Mouse (Mus musculus): Measurements from ENCODE around the gene Senp8. TPM values are rescaled to one million over a fixed set of nuclear protein-coding genes. Genes with fewer than 3 reads are reported as not detected.
A peak's percentile ranks its signal among the peaks of the same experiment; 100 is the strongest.
"Not testable (repeated sequence)": the region's sequence is repeated elsewhere in the genome, so short reads cannot be mapped to it uniquely, and the experiment has no call there.

Gene Senp8
- 1 to 10 TPM; 3.5 to 7.0 (median 4.7) TPM for polyA plus RNA-seq (2017; shearing (Covaris generic))

DNA sequence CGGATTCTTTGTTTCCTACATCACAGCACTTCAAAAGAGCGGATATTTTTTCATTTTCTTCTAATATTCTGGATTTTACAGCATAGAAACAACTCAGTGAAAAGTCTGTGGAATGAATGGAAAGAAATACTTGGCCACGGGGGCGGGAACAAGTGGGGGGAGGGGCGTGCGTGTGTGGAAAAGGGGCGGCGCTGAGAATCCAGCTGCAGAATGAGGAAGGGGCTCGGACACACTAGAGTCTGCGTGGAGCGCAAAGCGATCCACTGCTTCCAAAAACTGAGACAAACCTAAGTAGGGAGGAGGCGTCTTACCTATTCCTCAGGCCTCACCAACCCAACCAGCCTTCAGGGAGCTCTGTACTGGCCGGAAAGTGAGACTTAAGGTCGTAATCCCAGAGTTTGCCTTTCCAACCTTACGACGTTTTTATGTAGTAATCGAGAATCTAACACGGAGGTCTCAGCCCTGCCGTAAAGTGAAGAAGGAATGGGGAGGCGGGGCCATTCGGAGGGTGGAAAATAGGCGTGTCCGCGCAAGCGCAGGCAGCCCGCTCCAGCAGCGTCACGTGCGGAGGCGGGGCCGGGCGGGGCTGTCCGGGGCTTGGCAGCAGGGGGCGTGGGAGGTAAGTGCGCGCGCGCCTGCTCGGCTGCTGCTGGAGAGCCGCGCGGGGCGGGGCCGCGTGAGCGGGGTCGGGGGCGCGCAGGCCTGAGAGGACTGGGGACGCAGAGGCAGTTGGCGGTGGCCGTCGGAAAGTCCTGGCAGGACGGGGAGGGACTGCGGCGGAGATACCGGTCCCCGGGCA lies at the start of gene Senp8, which contains the start of gene Myo9a:
Senp8 (minus strand) TSS at position 444 of the 799 bp plus-strand sequence.
Myo9a (plus strand) TSS at position 630 of the 799 bp plus-strand sequence.
- peak; percentile 77 for ATAC-seq

GRCm38 (mm10) chr9:59766966-59767461 lies 16.5 kb upstream of the Senp8 start:
- ATAC-seq, result not testable (repeated sequence)

DNA sequence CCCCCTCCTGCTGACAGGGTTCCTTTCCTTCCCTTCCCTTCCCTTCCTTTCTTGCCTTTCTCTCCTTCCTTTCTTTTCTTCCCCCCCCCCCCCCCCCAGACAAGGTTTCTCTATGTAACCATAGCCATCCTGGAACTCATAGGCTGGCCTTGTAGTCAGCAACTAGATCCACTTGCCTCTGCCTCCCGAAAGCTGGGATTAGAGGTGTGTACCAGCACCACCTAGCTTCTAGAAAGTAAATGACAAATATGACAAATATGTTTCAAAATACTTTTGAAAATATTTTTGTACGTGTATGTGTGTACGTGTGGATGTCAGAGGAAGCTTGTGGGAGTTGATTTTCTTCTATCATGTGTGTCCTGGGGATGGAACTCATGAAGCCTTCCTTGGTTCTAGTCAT lies 10.0 kb upstream of the Senp8 start:
- ATAC-seq, result no peak

- ATAC-seq, result not testable (repeated sequence)
Observed at GRCm38 (mm10) chr9:59757016-59757415, 6.5 kb upstream of the Senp8 start.

GRCm38 (mm10) chr9:59755199-59755598 lies 4.7 kb upstream of the Senp8 start:
- no peak for ATAC-seq

DNA sequence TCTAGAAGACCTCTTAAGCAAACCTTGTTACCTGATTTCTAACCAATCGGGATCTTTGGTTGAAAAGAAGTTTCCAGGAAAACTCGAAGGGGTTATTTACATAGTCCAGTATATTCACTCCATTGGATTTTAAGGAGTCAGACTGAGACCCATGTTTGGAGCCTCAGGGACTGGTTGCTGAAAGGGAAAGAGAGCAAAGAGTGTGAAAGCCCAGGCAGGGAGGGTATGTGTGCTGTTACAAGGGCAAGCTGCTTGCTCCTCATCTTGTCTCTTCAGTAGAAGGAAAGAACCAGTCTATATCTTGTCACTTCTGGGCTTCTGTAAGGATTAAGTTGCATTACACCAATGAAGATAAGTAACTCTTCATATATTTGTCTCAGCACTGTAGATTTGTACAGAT lies 1.5 kb upstream of the Senp8 start:
- no peak for ATAC-seq

- ATAC-seq, result peak; percentile 71
Observed at GRCm38 (mm10) chr9:59751066-59751581, 614 bp upstream of the Senp8 start.

- ATAC-seq, result no peak
Observed at GRCm38 (mm10) chr9:59749581-59750265, 787 bp downstream of the Senp8 start.

GRCm38 (mm10) chr9:59748969-59749368 lies 1.5 kb downstream of the Senp8 start:
- no peak for ATAC-seq

DNA sequence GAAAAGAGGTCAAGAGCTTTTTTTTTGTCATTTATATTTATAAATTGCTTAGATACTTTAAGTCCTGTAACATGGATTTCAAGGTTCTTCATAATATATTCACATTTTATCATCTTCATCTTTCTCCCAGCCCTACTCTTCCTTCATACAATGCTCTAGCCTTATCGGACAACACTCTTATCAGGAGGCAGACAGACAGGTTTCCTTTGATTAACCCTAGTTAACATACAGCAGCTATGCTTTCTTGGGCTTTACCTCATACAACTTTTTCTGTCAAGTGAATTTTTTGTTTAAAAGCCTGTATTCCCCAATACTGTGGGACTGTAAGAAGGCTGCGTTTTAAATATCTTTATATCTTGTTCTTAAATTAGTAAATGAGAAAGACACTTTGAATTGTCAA lies 2.1 kb downstream of the Senp8 start:
- no peak for ATAC-seq

DNA sequence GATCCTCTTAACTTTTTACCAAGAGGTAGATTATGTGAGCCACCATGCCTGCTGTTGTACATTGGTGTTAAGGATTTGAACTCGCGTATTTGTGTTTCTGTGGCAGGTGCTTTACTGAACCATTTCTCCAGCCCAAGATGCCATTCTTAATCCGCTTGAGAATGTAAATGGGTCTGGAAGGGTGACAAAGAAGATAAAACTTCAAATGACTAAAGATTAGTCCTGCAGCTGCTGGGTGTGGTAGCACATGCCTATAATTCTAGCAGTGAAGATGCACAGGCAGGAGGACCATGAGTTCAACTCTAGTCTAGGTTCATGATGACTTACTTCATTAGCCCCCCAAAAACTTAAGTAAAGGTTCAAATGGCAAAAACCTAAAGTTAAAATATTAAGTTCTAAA lies 6.6 kb downstream of the Senp8 start:
- ATAC-seq, result no peak

DNA sequence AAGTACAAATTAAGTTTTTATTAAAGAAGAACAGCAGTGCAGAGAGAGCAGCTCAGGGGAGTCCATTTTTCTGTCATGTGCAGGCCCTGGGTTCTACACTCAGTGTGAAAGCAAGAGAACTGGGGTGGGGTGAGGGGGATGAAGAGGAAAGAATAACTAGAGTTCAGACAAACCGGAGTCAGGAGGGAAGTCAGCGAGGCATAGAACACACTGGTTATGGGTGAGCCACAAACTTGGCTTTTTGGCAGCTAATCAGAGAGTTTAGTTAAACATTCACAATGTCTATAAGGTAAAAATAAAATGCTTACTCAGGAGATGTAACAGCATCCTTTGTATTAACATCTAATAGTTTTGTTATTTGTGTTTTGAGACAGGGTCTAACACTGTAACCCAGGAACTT lies 9.9 kb downstream of the Senp8 start:
- ATAC-seq, result no peak

DNA sequence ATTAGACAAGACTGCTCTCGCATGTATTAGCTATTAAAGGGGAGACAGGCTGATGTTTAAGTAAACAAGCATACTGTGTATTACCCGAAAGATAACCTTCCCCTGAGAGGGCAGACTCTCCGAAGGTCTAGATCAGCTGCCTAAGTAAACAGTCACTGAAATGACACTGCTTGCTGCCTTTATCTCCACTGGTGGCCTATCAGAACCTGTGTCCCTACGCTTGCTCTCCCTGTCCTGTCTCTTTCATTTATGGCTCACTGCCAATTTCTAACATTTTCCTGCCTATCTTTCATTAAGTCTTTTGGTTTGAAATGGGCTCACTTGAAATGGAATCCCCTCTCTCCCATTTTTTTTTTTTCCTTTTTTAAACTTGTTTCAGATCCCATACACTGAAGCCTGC lies 15.1 kb downstream of the Senp8 start:
- no peak for ATAC-seq

DNA sequence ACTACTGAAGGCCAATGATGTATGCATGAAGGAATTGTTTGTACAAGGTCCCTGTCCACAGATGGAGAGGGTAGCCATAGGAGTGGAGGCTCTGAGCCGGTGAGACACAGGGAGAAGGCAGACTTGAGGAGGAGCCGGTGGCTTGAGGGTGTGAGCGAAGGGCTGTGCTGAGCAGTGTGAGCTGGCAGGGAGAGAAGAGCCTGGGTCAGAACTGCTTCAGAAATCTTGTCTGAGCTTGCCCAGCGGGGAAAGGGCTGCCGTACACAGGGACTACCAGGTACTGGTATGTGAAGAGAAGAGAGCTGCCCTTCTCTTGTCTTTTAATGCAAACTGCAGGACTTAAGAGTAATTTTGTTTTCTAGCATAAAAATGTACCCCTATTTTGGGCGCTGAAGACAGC lies 17.4 kb downstream of the Senp8 start:
- ATAC-seq, result no peak

DNA sequence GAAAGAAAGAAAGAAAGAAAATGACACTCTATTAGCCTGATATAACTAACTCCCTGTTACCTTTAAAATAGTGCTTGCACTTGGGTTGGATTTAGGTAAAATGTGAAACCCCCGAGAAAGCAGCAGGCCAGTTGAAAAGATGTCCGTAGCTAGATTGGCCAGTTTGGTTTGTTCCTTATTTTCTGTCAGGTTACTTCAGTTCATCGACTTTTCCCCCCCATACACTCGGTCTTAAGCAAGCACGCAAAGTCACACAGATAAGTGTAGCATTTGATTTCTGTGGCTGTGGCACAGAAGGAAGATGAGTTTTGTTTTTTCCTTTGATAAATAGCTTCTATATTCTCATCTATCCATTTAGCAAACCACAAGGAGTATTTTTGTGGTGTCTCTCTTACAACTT lies 19.4 kb downstream of the Senp8 start:
- no peak for ATAC-seq

GRCm38 (mm10) chr9:59727569-59728286 lies 22.8 kb downstream of the Senp8 start:
- no peak for ATAC-seq

- no peak for ATAC-seq
Observed at GRCm38 (mm10) chr9:59725515-59725914, 25.0 kb downstream of the Senp8 start.

DNA sequence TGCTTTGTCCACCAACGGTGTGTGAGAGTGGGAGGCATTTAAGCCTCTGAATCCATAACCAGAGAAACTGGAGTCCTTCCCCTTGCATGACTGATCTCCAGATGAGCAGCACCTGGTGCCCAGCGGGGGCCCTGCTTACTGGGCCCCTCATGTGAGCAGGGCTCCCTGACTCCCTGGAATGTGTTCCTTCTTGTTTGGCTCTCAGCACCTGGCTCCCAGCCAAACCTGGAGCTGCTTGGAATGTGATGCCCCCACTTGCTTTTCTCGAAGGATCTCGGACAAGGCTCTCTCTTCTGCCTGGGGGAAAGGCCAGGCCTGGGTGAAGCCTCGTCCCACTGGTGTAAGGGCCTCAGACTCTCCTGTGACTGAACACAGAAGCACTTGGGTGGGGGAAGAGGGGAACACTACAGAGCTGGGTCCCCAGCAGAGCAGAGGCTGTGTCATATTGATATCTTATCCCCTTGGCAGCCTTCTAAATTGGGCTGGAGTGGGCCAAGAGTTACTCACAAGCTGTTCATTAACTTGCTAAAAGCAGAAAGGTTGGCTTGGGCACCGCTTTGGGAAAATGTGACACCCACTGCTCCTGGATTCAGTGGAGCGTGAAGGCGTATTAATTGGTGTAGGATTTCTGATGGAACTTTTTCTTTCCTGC lies 26.6 kb downstream of the Senp8 start:
- ATAC-seq, result no peak

- ATAC-seq, result peak; percentile 54
Observed at GRCm38 (mm10) chr9:59723096-59723657, 27.3 kb downstream of the Senp8 start.

- no peak for ATAC-seq
Observed at GRCm38 (mm10) chr9:59721144-59721543, 29.4 kb downstream of the Senp8 start.

GRCm38 (mm10) chr9:59718237-59718636 lies 32.3 kb downstream of the Senp8 start:
- ATAC-seq, result no peak
